Mouse (Mus musculus): ENCODE results near the gene Tfdp2. TPM values are rescaled to one million over a fixed set of nuclear protein-coding genes. Genes with fewer than 3 reads are reported as not detected.

Tfdp2 gene
- polyA plus RNA-seq, 1 experiment from 2014 or later = 62.8 TPM

DNA sequence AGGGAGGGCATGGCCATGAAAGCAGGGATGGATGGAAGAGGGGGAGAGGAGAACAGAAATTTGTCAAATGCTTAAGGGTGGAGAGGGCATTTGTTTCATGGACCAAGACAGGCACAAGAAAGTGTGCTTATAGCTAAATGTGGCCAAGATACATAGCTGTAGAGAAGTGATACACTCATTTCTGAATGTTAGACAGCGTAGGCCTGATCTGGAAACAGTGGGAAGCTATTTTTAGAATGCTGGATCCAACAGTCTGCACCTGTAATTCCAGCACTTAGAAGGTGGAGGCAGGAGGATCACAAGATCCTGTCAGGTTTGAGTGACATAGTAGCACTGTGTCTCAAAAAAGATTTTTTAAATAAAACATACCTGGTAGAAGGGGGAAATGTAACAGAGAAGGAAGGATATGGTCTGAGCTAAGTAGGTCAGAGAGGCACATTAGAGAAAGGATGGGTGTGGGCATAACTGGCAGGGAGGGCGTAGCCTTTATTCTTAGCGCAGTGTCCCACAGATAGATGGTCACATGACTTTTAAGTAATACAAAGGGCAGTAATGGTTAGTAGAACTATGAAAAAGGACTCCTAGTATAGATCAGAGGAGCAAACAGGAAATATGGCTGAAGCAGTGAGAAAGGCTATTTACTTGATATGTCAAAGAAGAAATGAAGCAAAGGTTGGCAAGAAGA lies 103.4 kb downstream of the Tfdp2 start:
- ATAC-seq (replicated peaks; ENCODE audit: low FRiP score) (no peak), DNase-seq (ENCODE audit: low spot score) (no peak)
- Histone ChIP-seq H3K9me3 (ENCODE audit: control insufficient read depth, low read length) (no peaks in the 10 kb centered on the region), H3K4me2 (no peak overlapping the region), H3K4me3 (ENCODE audit: low read depth, low read length) (no peak overlapping the region), H3K9ac (ENCODE audit: low read depth, low read length) (no peak overlapping the region), H3K27me3 (replicated peaks; ENCODE audit: control insufficient read depth, insufficient read depth, low read length) (no peaks in the 10 kb centered on the region), H3K4me1 (replicated peaks; ENCODE audit: control insufficient read depth, insufficient read depth, low read length) (peaks cover 5% of the 10 kb centered on the region; the same call in 1 of the 2 replicates), H3K27ac (ENCODE audit: low read depth, low read length) (no peak overlapping the region), H3K36me3 (ENCODE audit: control insufficient read depth, insufficient read depth, low read length) (peaks cover 24% of the 10 kb centered on the region)
- WGBS = 91% methylated on average over 3 of the region's 3 CpGs

DNA sequence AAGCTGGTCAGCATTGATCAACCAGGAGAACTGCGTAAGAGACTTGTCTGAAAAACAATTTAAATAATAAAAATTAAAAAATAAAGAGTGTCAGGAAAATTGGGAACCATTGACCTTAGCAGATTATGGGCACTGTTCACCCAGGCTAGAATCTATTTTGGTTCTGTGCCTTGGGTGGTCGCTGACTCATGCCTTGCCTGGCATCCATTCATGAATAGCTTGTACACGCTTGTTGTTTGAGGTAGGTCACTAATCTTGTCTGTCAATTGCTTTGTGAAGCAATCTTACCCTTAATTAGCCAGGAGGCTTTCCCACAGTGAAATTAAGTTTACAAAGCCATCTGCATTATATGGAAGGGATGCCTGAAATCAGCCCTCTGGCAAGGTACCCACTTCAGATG lies 112.7 kb downstream of the Tfdp2 start:
- no peaks in the 10 kb centered on the region for H3K27me3 ChIP-seq (replicated peaks; ENCODE audit: control insufficient read depth, insufficient read depth, low read length)
- no peak overlapping the region for H3K27ac ChIP-seq (ENCODE audit: low read depth, low read length)
- 92% methylated on average over 3 of the region's 3 CpGs for WGBS
- H3K36me3 ChIP-seq (ENCODE audit: control insufficient read depth, insufficient read depth, low read length) = peaks cover 22% of the 10 kb centered on the region
- ATAC-seq (replicated peaks; ENCODE audit: low FRiP score) (no peak), DNase-seq (ENCODE audit: low spot score) (no peak)
- no peak overlapping the region for H3K4me3 ChIP-seq (ENCODE audit: low read depth, low read length)
- no peaks in the 10 kb centered on the region for H3K4me1 ChIP-seq (replicated peaks; ENCODE audit: control insufficient read depth, insufficient read depth, low read length)
- H3K4me2 ChIP-seq = no peak overlapping the region
- H3K9me3 ChIP-seq (ENCODE audit: control insufficient read depth, low read length) = no peaks in the 10 kb centered on the region
- H3K9ac ChIP-seq (ENCODE audit: low read depth, low read length) = no peak overlapping the region

DNA sequence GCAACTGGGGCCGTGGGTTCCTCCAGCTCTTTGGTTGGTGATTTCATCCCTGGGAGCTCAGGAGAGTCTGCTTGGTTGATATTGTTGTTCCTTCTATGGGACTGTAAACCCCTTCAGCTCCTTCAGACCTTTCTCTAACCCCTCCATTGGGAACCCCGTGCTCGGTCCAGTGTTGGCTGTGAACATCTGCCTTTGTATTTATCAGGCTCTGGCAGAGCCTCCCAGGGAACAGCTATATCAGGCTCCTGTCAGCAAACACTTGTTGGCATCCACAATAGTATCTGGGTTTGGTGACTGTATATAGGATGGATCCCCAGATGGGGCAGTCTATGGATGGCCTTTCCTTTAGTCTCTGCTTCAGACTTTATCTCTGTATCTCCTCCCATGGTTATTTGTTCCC lies 116.0 kb downstream of the Tfdp2 start:
- WGBS = 79% methylated on average over 3 of the region's 3 CpGs
- ATAC-seq (replicated peaks; ENCODE audit: low FRiP score) (no peak; the same call in 1 of the 2 replicates), DNase-seq (ENCODE audit: low spot score) (no peak)
- Histone ChIP-seq H3K4me3 (ENCODE audit: low read depth, low read length) (no peak overlapping the region), H3K4me2 (no peak overlapping the region), H3K9ac (ENCODE audit: low read depth, low read length) (no peak overlapping the region), H3K27ac (ENCODE audit: low read depth, low read length) (no peak overlapping the region), H3K4me1 (replicated peaks; ENCODE audit: control insufficient read depth, insufficient read depth, low read length) (no peaks in the 10 kb centered on the region), H3K27me3 (replicated peaks; ENCODE audit: control insufficient read depth, insufficient read depth, low read length) (no peaks in the 10 kb centered on the region), H3K36me3 (ENCODE audit: control insufficient read depth, insufficient read depth, low read length) (peaks cover 24% of the 10 kb centered on the region), H3K9me3 (ENCODE audit: control insufficient read depth, low read length) (no peaks in the 10 kb centered on the region)

DNA sequence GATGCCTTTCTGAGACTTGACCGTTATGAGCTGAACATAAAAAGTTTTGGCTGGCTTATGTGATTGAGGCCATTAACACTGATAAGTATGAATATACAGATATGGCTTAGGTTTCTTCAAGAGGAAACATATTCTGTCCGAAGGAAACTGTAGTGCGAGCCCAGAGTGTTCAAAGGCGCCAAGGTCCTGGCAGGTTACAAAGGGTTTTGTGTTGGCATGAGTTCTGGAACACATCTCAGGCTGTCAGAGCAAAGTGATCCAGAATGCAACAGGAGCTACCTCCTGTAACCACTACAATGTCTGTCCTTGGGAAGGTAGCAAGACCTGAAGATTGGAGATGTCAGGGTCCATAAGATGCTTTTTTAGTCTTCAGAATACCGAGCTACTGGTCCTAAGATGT lies 123.3 kb downstream of the Tfdp2 start:
- WGBS = 88% methylated on average over 5 of the region's 5 CpGs
- Histone ChIP-seq H3K9ac (ENCODE audit: low read depth, low read length) (no peak overlapping the region), H3K9me3 (ENCODE audit: control insufficient read depth, low read length) (no peaks in the 10 kb centered on the region), H3K27me3 (replicated peaks; ENCODE audit: control insufficient read depth, insufficient read depth, low read length) (no peaks in the 10 kb centered on the region), H3K36me3 (ENCODE audit: control insufficient read depth, insufficient read depth, low read length) (peaks cover 18% of the 10 kb centered on the region; the same call in 1 of the 2 replicates), H3K4me2 (no peak overlapping the region), H3K4me1 (replicated peaks; ENCODE audit: control insufficient read depth, insufficient read depth, low read length) (no peaks in the 10 kb centered on the region), H3K4me3 (ENCODE audit: low read depth, low read length) (no peak overlapping the region), H3K27ac (ENCODE audit: low read depth, low read length) (no peak overlapping the region)
- no peak for ATAC-seq (replicated peaks; ENCODE audit: low FRiP score)
- DNase-seq (ENCODE audit: low spot score) = no peak

DNA sequence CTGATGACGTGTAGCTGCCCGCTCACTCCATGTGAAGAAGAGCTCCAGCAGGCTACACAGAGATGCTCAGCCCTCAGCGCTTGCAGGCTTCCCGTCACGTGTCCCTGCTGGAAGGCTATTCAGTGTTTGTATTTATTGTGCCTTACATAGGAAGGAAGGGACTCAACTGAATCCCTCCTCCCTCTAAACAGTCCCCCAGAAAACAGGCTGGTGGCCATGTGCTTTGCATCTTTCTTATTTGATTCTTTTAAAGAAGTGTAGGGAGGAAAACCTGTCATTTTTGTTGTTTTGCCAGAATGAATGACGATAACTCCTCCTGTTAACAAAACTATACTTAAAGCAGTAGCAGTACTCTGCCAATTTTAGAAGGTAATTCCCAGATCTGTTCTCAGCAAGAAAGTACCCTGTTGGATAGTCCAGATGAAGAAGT lies 124.5 kb downstream of the Tfdp2 start:
- Histone ChIP-seq H3K36me3 (ENCODE audit: control insufficient read depth, insufficient read depth, low read length) (peaks cover 15% of the 10 kb centered on the region; the same call in 1 of the 2 replicates), H3K4me3 (ENCODE audit: low read depth, low read length) (no peak overlapping the region), H3K4me1 (replicated peaks; ENCODE audit: control insufficient read depth, insufficient read depth, low read length) (no peaks in the 10 kb centered on the region), H3K27ac (ENCODE audit: low read depth, low read length) (no peak overlapping the region), H3K9me3 (ENCODE audit: control insufficient read depth, low read length) (no peaks in the 10 kb centered on the region), H3K4me2 (no peak overlapping the region), H3K27me3 (replicated peaks; ENCODE audit: control insufficient read depth, insufficient read depth, low read length) (no peaks in the 10 kb centered on the region), H3K9ac (ENCODE audit: low read depth, low read length) (no peak overlapping the region)
- ATAC-seq (replicated peaks; ENCODE audit: low FRiP score) (no peak), DNase-seq (ENCODE audit: low spot score) (no peak)
- WGBS = 92% methylated on average over 6 of the region's 6 CpGs

DNA sequence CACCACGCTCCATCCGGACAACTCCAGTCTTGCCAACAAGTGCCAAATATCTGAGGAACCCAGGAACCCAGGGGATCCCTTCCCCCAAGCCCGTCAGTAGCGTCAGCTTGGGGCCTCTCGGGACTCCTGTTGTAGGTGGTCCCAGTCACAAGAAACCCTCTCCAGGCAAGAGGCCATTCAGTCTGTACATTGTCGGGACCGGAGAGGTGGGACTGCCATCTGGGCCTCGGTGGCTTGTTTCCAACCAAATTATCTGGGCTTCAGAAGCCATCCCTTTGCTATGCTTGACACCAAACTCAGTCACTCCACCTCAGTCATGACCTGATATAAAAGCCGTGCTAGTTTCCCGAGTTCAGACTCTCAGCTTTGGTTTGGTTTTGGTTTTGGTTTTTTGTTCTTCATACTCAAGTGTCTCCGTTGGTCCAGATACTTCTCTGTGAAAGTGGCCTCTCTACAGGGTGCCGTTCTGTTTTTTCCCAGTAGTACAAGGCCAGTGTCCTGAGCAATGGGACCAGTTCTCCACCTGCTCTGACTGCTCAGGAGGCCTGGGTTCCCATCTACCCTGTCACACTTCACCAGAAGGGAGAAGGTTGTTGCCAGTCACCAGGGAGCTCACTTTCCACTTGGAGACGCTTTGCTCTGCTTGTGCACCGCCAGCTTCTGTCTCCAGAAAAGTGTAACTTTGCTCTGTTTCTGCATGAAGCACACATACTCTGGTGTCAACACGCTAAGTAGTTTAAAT lies 126.5 kb downstream of the Tfdp2 start:
- no peaks in the 10 kb centered on the region for H3K4me1 ChIP-seq (replicated peaks; ENCODE audit: control insufficient read depth, insufficient read depth, low read length)
- H3K9ac ChIP-seq (ENCODE audit: low read depth, low read length) = no peak overlapping the region
- no peak for ATAC-seq (replicated peaks; ENCODE audit: low FRiP score)
- no peaks in the 10 kb centered on the region for H3K9me3 ChIP-seq (ENCODE audit: control insufficient read depth, low read length)
- H3K27me3 ChIP-seq (replicated peaks; ENCODE audit: control insufficient read depth, insufficient read depth, low read length) = no peaks in the 10 kb centered on the region
- 89% methylated on average over 15 of the region's 15 CpGs for WGBS
- peaks cover 9% of the 10 kb centered on the region; the same call in 1 of the 2 replicates for H3K36me3 ChIP-seq (ENCODE audit: control insufficient read depth, insufficient read depth, low read length)
- no peak overlapping the region for H3K27ac ChIP-seq (ENCODE audit: low read depth, low read length)
- no peak overlapping the region for H3K4me2 ChIP-seq
- DNase-seq (ENCODE audit: low spot score) = no peak
- H3K4me3 ChIP-seq (ENCODE audit: low read depth, low read length) = no peak overlapping the region

DNA sequence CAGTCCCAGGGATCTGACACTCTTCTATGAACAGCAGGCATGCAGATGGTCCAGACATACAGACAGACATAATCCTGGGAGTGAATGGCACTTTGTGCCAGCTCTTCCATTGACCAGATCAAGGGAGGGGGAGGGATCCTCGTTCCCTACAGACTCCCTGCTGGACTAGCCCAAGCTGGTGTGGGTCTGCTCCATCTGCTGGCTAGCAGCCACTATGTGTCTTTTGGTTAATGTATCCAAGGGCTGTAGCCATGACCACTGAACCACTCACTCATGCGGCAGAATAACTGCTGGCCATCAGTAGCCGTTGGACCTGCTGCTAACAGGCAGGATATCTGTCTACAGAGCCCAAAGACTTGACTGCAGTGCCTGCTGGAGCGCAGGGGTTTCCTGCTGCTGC lies 128.4 kb downstream of the Tfdp2 start:
- H3K9ac ChIP-seq (ENCODE audit: low read depth, low read length) = no peak overlapping the region

DNA sequence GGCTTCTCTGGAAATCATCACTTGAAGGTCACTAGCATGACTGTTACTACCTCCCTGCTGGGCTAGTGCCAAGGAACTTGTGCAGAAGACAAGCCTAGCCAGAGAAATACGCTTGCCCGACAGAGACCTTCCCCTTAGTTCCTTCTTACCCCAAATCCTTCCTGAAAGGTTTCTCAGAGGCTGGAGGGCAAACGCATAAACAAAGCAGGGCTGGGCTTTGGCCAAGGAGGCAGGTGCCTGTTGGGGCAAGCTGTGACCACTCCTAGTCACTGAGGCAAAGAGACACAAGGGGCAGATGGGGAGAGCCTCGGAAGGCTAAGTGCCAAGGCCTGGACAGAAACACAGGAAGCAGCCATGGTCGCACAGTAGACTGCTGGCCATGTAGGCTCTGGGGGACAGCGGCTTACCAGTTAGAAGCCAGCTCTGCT lies 130.4 kb downstream of the Tfdp2 start:
- Histone ChIP-seq H3K36me3 (ENCODE audit: control insufficient read depth, insufficient read depth, low read length) (peaks cover 6% of the 10 kb centered on the region; the same call in 1 of the 2 replicates), H3K27ac (ENCODE audit: low read depth, low read length) (no peak overlapping the region), H3K27me3 (replicated peaks; ENCODE audit: control insufficient read depth, insufficient read depth, low read length) (no peaks in the 10 kb centered on the region), H3K9me3 (ENCODE audit: control insufficient read depth, low read length) (no peaks in the 10 kb centered on the region), H3K4me1 (replicated peaks; ENCODE audit: control insufficient read depth, insufficient read depth, low read length) (no peaks in the 10 kb centered on the region), H3K4me2 (no peak overlapping the region), H3K4me3 (ENCODE audit: low read depth, low read length) (no peak overlapping the region), H3K9ac (ENCODE audit: low read depth, low read length) (no peak overlapping the region)
- no peak for ATAC-seq (replicated peaks; ENCODE audit: low FRiP score)
- DNase-seq (ENCODE audit: low spot score) = no peak
- 64% methylated on average over 6 of the region's 6 CpGs for WGBS

More for the DNA sequence above, 128.4 kb downstream of the Tfdp2 start:
- no peaks in the 10 kb centered on the region for H3K9me3 ChIP-seq (ENCODE audit: control insufficient read depth, low read length)
- no peak overlapping the region for H3K4me3 ChIP-seq (ENCODE audit: low read depth, low read length)
- peaks cover 3% of the 10 kb centered on the region; the same call in 1 of the 2 replicates for H3K36me3 ChIP-seq (ENCODE audit: control insufficient read depth, insufficient read depth, low read length)
- H3K4me1 ChIP-seq (replicated peaks; ENCODE audit: control insufficient read depth, insufficient read depth, low read length) = no peaks in the 10 kb centered on the region
- ATAC-seq (replicated peaks; ENCODE audit: low FRiP score) (no peak), DNase-seq (ENCODE audit: low spot score) (no peak)
- no peak overlapping the region for H3K27ac ChIP-seq (ENCODE audit: low read depth, low read length)
- no peak overlapping the region for H3K4me2 ChIP-seq
- 63% methylated on average over 4 of the region's 4 CpGs for WGBS
- H3K27me3 ChIP-seq (replicated peaks; ENCODE audit: control insufficient read depth, insufficient read depth, low read length) = no peaks in the 10 kb centered on the region

Measured in liver, embryonic 11.5 days (tissue).